In the genomic region with DNA sequence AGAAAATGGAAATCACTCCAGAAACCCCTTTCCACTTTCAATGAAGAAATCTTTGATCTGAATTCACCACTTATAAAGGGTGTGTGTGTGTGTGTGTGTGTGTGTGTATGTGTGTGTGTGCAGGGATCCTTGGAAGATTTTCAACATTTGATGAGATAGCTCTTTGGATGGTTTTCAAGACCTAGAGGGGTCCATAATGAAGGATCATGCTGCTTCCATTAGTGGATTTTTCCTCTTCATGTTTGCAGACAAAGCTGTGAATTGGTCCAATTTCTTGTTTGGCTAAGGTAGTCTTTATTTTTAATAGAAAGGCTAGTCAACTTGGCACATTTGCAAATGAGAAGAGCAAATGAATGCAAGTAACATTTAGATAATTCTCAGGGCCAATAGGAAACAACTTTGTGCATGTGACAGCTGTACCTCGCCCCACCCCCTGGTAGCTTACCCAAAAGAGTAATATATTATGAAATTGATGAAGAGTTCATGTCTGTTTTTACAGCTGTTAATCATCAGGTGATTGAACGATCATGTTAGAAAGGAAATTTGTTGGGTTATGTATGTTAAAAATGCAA, we compare ENCODE assay signal across 19 mouse cellular contexts.
DNase-seq lines count a peak whose midpoint lies in the region; ATAC-seq and TF ChIP-seq lines count a peak whose summit lies in the region.
"Had no signal": no experiment of that assay in that cellular context is flagged by ENCODE, and none has a peak within 500 bp of the region (broad histone marks: within the 10 kb centered on the region; RNA-seq: fewer than 3 reads in every experiment).

No protein-coding gene starts in this region.

- no peak overlapping the region for H3K27ac ChIP-seq in forebrain, embryonic 13.5 days
- H3K27ac ChIP-seq in forebrain, embryonic 11.5 days (ENCODE audit: low read depth, low read length): no peak overlapping the region
- no peak overlapping the region for H3K27ac ChIP-seq in hindbrain, postnatal 0 days
- no peak overlapping the region for H3K27ac ChIP-seq in hindbrain, embryonic 16.5 days (ENCODE audit: low read depth, low read length)
- H3K27ac ChIP-seq in limb, embryonic 10.5 days: no peak overlapping the region
- H3K27ac ChIP-seq: embryonic facial prominence, embryonic 12.5 days; heart, embryonic 13.5 days; hindbrain, embryonic 15.5 days had no signal

- H3K4me2 ChIP-seq in forebrain, embryonic 13.5 days: no peak overlapping the region
- H3K4me2 ChIP-seq in forebrain, embryonic 11.5 days (ENCODE audit: low read depth, low read length, severe bottlenecking): no peak overlapping the region
- H3K4me2 ChIP-seq in hindbrain, postnatal 0 days (ENCODE audit: low read depth, low read length): no peak overlapping the region
- H3K4me2 ChIP-seq in hindbrain, embryonic 16.5 days (ENCODE audit: low read length): no peak overlapping the region
- H3K4me2 ChIP-seq: embryonic facial prominence, embryonic 12.5 days; heart, embryonic 13.5 days; hindbrain, embryonic 15.5 days had no signal

- WGBS in forebrain, embryonic 13.5 days: 97% methylated on average over 2 of the region's 2 CpGs
- 82% methylated on average over 2 of the region's 2 CpGs for WGBS in forebrain, embryonic 11.5 days
- WGBS in hindbrain, postnatal 0 days: 83% methylated on average over 2 of the region's 2 CpGs
- WGBS in hindbrain, embryonic 16.5 days: 79% methylated on average over 2 of the region's 2 CpGs
- 87% methylated on average over 2 of the region's 2 CpGs for WGBS in limb, embryonic 10.5 days

- peak; percentile 80 for DNase-seq in cerebellum, adult 9-10 months
- no peak for DNase-seq in cerebellum, adult 9-11 months
- DNase-seq in forebrain, embryonic 11.5 days (ENCODE audit: low spot score): no peak
- DNase-seq in hindbrain, postnatal 0 days (ENCODE audit: low spot score): peak; percentile 3
- no peak for DNase-seq in limb, embryonic 10.5 days (ENCODE audit: low spot score)
- DNase-seq: adrenal gland, postnatal 14 days; gastrocnemius, postnatal 36 days; heart, adult 11 months; heart, postnatal 36 days; kidney, adult 11 months; kidney, adult 9 months had no signal

- H3K9ac ChIP-seq in forebrain, embryonic 13.5 days: no peak overlapping the region
- no peak overlapping the region for H3K9ac ChIP-seq in forebrain, embryonic 11.5 days (ENCODE audit: low read length)
- H3K9ac ChIP-seq in hindbrain, postnatal 0 days (replicated peaks; ENCODE audit: low read length): no peak overlapping the region
- no peak overlapping the region for H3K9ac ChIP-seq in hindbrain, embryonic 16.5 days (ENCODE audit: low read depth, low read length)
- H3K9ac ChIP-seq: embryonic facial prominence, embryonic 12.5 days; heart, embryonic 13.5 days; hindbrain, embryonic 15.5 days had no signal

- no peaks in the 10 kb centered on the region for H3K27me3 ChIP-seq in forebrain, embryonic 13.5 days
- no peaks in the 10 kb centered on the region for H3K27me3 ChIP-seq in forebrain, embryonic 11.5 days (ENCODE audit: control insufficient read depth, insufficient read depth, low read length)
- no peaks in the 10 kb centered on the region for H3K27me3 ChIP-seq in hindbrain, postnatal 0 days (ENCODE audit: insufficient read depth, low read length)
- H3K27me3 ChIP-seq in hindbrain, embryonic 16.5 days (replicated peaks; ENCODE audit: control insufficient read depth, insufficient read depth, low read length): no peaks in the 10 kb centered on the region
- H3K27me3 ChIP-seq in limb, embryonic 10.5 days (ENCODE audit: low read depth, poor library complexity, severe bottlenecking): no peaks in the 10 kb centered on the region
- H3K27me3 ChIP-seq: CH12.LX; embryonic facial prominence, embryonic 12.5 days; heart, embryonic 13.5 days; hindbrain, embryonic 15.5 days; Patski had no signal

- H3K36me3 ChIP-seq in forebrain, embryonic 13.5 days (ENCODE audit: poor library complexity, severe bottlenecking): no peaks in the 10 kb centered on the region
- no peaks in the 10 kb centered on the region for H3K36me3 ChIP-seq in forebrain, embryonic 11.5 days (ENCODE audit: control insufficient read depth, insufficient read depth, low read length)
- H3K36me3 ChIP-seq in hindbrain, postnatal 0 days (ENCODE audit: insufficient read depth, low read length): no peaks in the 10 kb centered on the region
- no peaks in the 10 kb centered on the region for H3K36me3 ChIP-seq in hindbrain, embryonic 16.5 days (ENCODE audit: control insufficient read depth, insufficient read depth, low read length)
- H3K36me3 ChIP-seq in limb, embryonic 10.5 days: no peaks in the 10 kb centered on the region
- H3K36me3 ChIP-seq: embryonic facial prominence, embryonic 12.5 days; heart, embryonic 13.5 days; hindbrain, embryonic 15.5 days had no signal

- no peak for TF ChIP-seq CTCF in hindbrain, postnatal 0 days (IDR thresholded peaks at IDR 0.05; ENCODE audit: low read depth)

- no peak overlapping the region for H3K4me3 ChIP-seq in forebrain, embryonic 13.5 days
- H3K4me3 ChIP-seq in forebrain, embryonic 11.5 days (ENCODE audit: low read depth, low read length): no peak overlapping the region
- H3K4me3 ChIP-seq in hindbrain, postnatal 0 days (ENCODE audit: low read length): no peak overlapping the region
- no peak overlapping the region for H3K4me3 ChIP-seq in hindbrain, embryonic 16.5 days (ENCODE audit: low read length)
- no peak overlapping the region for H3K4me3 ChIP-seq in limb, embryonic 10.5 days
- H3K4me3 ChIP-seq: embryonic facial prominence, embryonic 12.5 days; heart, embryonic 13.5 days; hindbrain, embryonic 15.5 days had no signal

- H3K9me3 ChIP-seq in forebrain, embryonic 13.5 days (replicated peaks): no peaks in the 10 kb centered on the region
- no peaks in the 10 kb centered on the region for H3K9me3 ChIP-seq in forebrain, embryonic 11.5 days (ENCODE audit: control insufficient read depth, low read length)
- H3K9me3 ChIP-seq in hindbrain, postnatal 0 days (ENCODE audit: low read length): no peaks in the 10 kb centered on the region
- H3K9me3 ChIP-seq in hindbrain, embryonic 16.5 days (ENCODE audit: control insufficient read depth, low read length): no peaks in the 10 kb centered on the region
- H3K9me3 ChIP-seq in limb, embryonic 10.5 days (replicated peaks): no peaks in the 10 kb centered on the region
- H3K9me3 ChIP-seq: embryonic facial prominence, embryonic 12.5 days; heart, embryonic 13.5 days; hindbrain, embryonic 15.5 days had no signal

- peak; percentile 57 for ATAC-seq in forebrain, embryonic 13.5 days
- ATAC-seq in forebrain, embryonic 11.5 days (replicated peaks; ENCODE audit: low FRiP score): no peak
- ATAC-seq in hindbrain, postnatal 0 days: no peak
- ATAC-seq in hindbrain, embryonic 16.5 days: no peak
- ATAC-seq: activated CD4-positive, CD25-positive, alpha-beta regulatory T cell, adult 4 months; Patski had no signal

- peaks cover 3% of the 10 kb centered on the region; the same call in 1 of the 2 replicates for H3K4me1 ChIP-seq in forebrain, embryonic 13.5 days
- no peaks in the 10 kb centered on the region for H3K4me1 ChIP-seq in forebrain, embryonic 11.5 days (replicated peaks; ENCODE audit: control insufficient read depth, insufficient read depth, low read length)
- no peaks in the 10 kb centered on the region for H3K4me1 ChIP-seq in hindbrain, postnatal 0 days (ENCODE audit: insufficient read depth, low read length)
- H3K4me1 ChIP-seq in hindbrain, embryonic 16.5 days (ENCODE audit: control insufficient read depth, insufficient read depth, low read depth, low read length): no peaks in the 10 kb centered on the region
- H3K4me1 ChIP-seq in limb, embryonic 10.5 days: no peaks in the 10 kb centered on the region
- H3K4me1 ChIP-seq: embryonic facial prominence, embryonic 12.5 days; heart, embryonic 13.5 days had no signal

Comparison
In these comparisons a context has a peak if more than half of its experiments do, and no peak if none do; other contexts are left out.
1. DNase-seq: peak in cerebellum, adult 9-10 months (single experiment) and hindbrain, postnatal 0 days (single experiment); none in cerebellum, adult 9-11 months (single experiment), forebrain, embryonic 11.5 days (single experiment) and limb, embryonic 10.5 days (single experiment).